Mouse (Mus musculus) bone marrow macrophage, adult 2 months (primary cell): ENCODE data around the gene Podxl2.

Experiments used
- CTCF ChIP-seq: IDR thresholded peaks from 2 replicates; pipeline ENCODE4 v1.5.1; 2012; ENCODE audit warnings: low read depth, mild to moderate bottlenecking, low read length, moderate library complexity
- POLR2A ChIP-seq: IDR thresholded peaks from 2 replicates; pipeline ENCODE4 v1.6.1; 2012; ENCODE audit warnings: mild to moderate bottlenecking, low read depth, low read length, borderline replicate concordance

DNA sequence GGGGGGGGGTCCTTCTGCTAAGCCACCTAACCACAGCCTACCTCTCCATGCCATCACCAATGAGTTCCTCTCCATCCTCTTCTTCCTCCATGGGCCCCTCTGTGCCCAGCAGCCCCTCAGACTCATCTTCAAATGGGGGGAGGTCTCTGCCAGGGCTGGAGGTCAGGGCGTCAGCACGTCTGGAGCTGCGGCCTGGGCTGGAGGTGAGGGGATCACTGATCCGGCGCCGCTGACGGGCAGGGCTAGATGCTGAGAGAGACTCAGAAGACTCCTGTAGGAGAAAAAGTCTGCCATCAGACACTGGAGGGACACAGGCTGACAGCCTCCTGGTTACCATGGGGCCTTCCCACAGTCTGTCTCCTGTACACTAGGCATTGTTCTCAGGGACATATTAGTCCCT is 22.4 kb upstream of the Podxl2 start:
- TF ChIP-seq CTCF (no peak), POLR2A (no peak)
